Mouse (Mus musculus): ENCODE results near the gene Zic1. TPM values are rescaled to one million over a fixed set of nuclear protein-coding genes. Genes with fewer than 3 reads are reported as not detected.

Gene Zic1
- polyA plus RNA-seq, 1 experiment from 2014 or later = not detected

DNA sequence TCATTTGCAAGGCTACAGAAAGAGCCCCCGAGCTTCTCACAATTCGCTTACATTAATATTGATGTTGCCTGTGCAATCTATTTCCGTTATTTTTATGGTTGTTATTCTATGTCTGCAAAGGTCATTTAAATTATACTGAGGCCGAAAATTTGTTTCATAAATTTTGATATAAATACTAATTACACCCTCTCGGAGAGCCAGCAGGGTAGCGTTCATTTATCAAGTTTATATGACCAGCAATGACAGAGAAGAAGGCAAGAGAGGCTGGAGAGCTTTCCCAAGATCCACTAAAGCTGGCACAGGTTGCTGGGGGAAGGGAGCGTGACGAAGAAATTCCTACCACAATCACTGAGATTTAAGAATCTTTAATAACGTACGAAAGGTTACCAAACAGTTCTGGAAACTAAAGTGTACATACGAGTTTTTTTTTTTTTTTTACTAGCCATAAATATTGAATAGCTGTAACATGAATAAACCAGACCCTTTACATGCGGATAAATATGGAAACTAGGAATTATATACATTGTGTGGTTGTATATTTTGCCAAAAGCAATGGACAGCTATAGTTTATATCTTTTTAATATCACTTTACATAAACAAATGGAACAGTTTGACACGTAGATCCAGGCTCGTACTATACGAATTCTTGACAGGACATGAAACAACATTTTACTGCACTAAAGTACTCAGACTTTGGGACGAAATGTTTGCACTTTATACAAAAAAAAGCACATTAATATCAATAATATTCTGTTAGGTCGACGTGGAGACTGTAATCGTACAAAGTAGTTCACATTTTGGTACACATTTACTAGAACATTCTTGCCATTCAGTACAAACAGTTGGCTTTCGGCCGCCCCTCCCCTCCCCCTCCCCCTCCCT is 5.2 kb downstream of the Zic1 start:
- 6% methylated on average over 21 of the region's 21 CpGs for WGBS
- H3K36me3 ChIP-seq (ENCODE audit: control insufficient read depth, insufficient read depth) = no peaks in the 10 kb centered on the region
- H3K4me2 ChIP-seq (replicated peaks; ENCODE audit: low read depth) = no peak overlapping the region
- peaks cover 93% of the 10 kb centered on the region for H3K27me3 ChIP-seq (replicated peaks; ENCODE audit: control insufficient read depth, insufficient read depth, low read length)
- H3K4me3 ChIP-seq (ENCODE audit: low read depth, low read length) = no peak overlapping the region
- peaks cover 4% of the 10 kb centered on the region; the same call in 1 of the 2 replicates for H3K4me1 ChIP-seq (replicated peaks; ENCODE audit: control insufficient read depth, insufficient read depth, low read length)
- H3K9me3 ChIP-seq (ENCODE audit: control insufficient read depth) = no peaks in the 10 kb centered on the region
- H3K27ac ChIP-seq (ENCODE audit: low read depth, low read length) = no peak overlapping the region
- no peak overlapping the region for H3K9ac ChIP-seq (ENCODE audit: low read depth, low read length)
- TF ChIP-seq CTCF (IDR thresholded peaks at IDR 0.05; ENCODE audit: low read depth) = no peak
- no peak for ATAC-seq

DNA sequence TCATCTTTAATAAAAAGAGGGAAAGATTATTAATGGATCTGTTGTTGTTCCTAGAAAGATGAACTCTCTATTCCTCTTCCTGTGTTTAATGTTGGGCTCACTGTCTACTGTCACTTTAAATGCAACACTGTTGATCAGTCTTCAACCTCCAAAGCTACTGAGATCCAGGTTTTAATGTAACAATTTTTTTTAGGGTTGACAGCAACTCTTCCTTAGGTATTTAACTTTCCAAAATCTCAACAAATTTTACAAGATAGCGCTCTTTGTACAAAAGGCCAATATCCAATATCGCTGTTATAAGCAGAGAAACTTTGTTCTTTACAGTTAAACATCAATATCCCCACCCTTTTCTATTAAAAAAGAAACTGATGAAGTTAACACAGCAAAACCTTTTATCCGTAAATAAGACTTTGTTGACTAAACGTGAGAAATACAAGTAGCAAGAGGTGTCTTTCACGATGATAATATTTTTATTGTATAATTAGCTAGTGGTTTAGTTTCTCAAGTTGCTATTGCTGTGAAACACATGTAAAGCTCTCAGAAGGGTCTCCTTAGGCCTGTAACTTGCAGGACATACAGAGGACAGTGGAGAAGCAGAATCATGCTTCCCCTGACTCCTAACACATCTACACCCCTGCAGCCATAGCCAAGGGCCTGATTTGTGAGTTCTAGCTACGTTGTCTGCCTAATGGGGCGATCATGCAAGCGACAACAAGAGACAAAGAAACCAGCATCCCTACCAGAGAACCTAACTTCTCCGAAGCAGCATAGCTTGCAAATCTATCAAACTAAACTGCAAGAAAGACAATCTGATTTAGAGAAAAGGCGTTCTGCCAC is 6.5 kb downstream of the Zic1 start:
- ATAC-seq = no peak
- H3K36me3 ChIP-seq (ENCODE audit: control insufficient read depth, insufficient read depth) = no peaks in the 10 kb centered on the region
- 15% methylated on average over 10 of the region's 10 CpGs for WGBS
- no peak overlapping the region for H3K4me2 ChIP-seq (replicated peaks; ENCODE audit: low read depth)
- no peak overlapping the region for H3K27ac ChIP-seq (ENCODE audit: low read depth, low read length)
- no peaks in the 10 kb centered on the region for H3K9me3 ChIP-seq (ENCODE audit: control insufficient read depth)
- no peak for TF ChIP-seq CTCF (IDR thresholded peaks at IDR 0.05; ENCODE audit: low read depth)
- no peak overlapping the region for H3K4me3 ChIP-seq (ENCODE audit: low read depth, low read length)
- H3K27me3 ChIP-seq (replicated peaks; ENCODE audit: control insufficient read depth, insufficient read depth, low read length) = peaks cover 93% of the 10 kb centered on the region
- H3K9ac ChIP-seq (ENCODE audit: low read depth, low read length) = no peak overlapping the region
- H3K4me1 ChIP-seq (replicated peaks; ENCODE audit: control insufficient read depth, insufficient read depth, low read length) = peaks cover 4% of the 10 kb centered on the region; the same call in 1 of the 2 replicates

DNA sequence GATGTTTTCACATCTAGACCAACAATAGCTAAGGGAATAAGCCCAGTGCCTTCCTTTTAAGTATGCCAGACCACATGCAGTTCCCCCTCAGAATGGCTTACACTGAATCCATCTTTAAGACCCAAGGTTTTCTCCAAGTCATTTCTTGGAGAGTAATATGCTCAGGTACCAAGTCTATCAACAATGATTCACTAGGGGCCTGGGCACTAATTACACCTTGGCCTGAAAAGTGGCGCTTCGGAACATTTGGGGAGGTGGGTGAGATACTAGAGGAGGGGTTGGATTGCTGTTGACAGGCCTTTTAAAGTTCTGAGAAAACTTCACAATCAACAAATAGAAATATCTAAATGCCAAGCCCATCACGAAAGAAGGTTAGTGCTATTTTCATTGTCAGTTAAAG is 8.3 kb downstream of the Zic1 start:
- ATAC-seq = no peak
- peaks cover 2% of the 10 kb centered on the region; the same call in 1 of the 2 replicates for H3K4me1 ChIP-seq (replicated peaks; ENCODE audit: control insufficient read depth, insufficient read depth, low read length)
- H3K9me3 ChIP-seq (ENCODE audit: control insufficient read depth) = no peaks in the 10 kb centered on the region
- WGBS = 10% methylated on average over 3 of the region's 3 CpGs
- H3K4me2 ChIP-seq (replicated peaks; ENCODE audit: low read depth) = no peak overlapping the region
- no peaks in the 10 kb centered on the region for H3K36me3 ChIP-seq (ENCODE audit: control insufficient read depth, insufficient read depth)
- no peak for TF ChIP-seq CTCF (IDR thresholded peaks at IDR 0.05; ENCODE audit: low read depth)
- H3K27me3 ChIP-seq (replicated peaks; ENCODE audit: control insufficient read depth, insufficient read depth, low read length) = peaks cover 93% of the 10 kb centered on the region
- no peak overlapping the region for H3K27ac ChIP-seq (ENCODE audit: low read depth, low read length)
- H3K4me3 ChIP-seq (ENCODE audit: low read depth, low read length) = no peak overlapping the region
- no peak overlapping the region for H3K9ac ChIP-seq (ENCODE audit: low read depth, low read length)

DNA sequence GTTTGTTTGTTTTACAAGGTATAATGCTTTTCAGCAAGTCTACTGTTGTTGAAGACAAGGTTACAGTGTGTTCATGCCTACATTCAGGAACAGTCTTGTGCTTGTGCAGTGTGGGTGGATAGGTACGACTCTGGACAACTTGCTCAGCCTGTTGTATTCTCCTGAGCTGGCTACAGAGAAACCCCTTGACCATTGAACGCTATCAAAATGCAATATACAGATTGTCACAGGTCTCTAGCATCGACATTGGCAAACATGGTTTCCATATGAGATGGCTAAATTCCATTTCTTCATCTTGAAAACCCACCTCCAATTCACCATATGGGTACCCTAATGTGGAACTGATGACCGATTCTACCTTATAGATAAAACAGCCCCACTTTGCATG is 9.3 kb downstream of the Zic1 start:
- H3K4me2 ChIP-seq (replicated peaks; ENCODE audit: low read depth) = no peak overlapping the region
- H3K9me3 ChIP-seq (ENCODE audit: control insufficient read depth) = no peaks in the 10 kb centered on the region
- no peaks in the 10 kb centered on the region for H3K36me3 ChIP-seq (ENCODE audit: control insufficient read depth, insufficient read depth)
- no peak for TF ChIP-seq CTCF (IDR thresholded peaks at IDR 0.05; ENCODE audit: low read depth)
- no peak for ATAC-seq
- peaks cover 93% of the 10 kb centered on the region for H3K27me3 ChIP-seq (replicated peaks; ENCODE audit: control insufficient read depth, insufficient read depth, low read length)
- H3K4me3 ChIP-seq (ENCODE audit: low read depth, low read length) = no peak overlapping the region
- H3K9ac ChIP-seq (ENCODE audit: low read depth, low read length) = no peak overlapping the region
- no peak overlapping the region for H3K27ac ChIP-seq (ENCODE audit: low read depth, low read length)
- WGBS = 10% methylated on average over 4 of the region's 4 CpGs
- H3K4me1 ChIP-seq (replicated peaks; ENCODE audit: control insufficient read depth, insufficient read depth, low read length) = no peaks in the 10 kb centered on the region; the same call in 1 of the 2 replicates

DNA sequence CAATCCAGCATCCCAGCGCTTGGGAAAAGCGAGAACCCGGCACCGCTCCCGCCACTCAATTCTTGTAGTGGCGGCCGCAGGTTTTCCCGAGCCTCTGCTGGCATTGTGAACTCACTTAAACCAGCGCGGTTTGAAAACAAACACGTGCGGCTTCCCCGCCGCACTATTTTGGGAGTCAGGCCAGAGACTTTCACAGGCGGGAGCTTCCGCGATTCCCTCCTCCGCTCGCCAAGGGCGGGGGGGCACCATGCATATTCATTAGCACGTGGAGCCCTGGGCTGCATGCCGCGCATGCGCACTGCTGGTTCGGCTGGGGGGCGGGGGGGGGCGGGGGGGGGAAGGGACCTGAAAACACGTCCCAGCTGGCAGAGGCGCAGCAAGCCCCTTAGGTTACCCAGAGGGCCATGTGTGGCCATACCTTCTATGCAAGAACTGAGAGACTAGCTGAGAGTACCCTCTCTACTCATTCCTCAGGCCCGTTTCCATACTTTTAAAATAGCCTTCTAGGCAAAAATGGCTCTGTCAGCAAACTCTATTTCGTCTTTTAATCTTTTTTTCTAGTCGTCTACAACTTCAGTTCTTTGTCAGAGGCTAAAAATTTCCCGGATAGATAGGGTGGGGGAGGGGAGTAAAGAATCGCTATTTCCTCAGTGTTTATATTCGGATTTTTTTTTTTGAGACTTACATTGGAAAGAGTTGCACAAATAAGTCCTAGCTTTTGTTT is 9.8 kb downstream of the Zic1 start:
- WGBS = under 1% methylated on average over 35 of the region's 35 CpGs
- Histone ChIP-seq H3K4me1 (replicated peaks; ENCODE audit: control insufficient read depth, insufficient read depth, low read length) (no peaks in the 10 kb centered on the region; the same call in 1 of the 2 replicates), H3K9ac (ENCODE audit: low read depth, low read length) (no peak overlapping the region), H3K4me3 (ENCODE audit: low read depth, low read length) (peak overlapping the region; percentile 18; the same call in 1 of the 2 replicates), H3K36me3 (ENCODE audit: control insufficient read depth, insufficient read depth) (no peaks in the 10 kb centered on the region), H3K27me3 (replicated peaks; ENCODE audit: control insufficient read depth, insufficient read depth, low read length) (peaks cover 93% of the 10 kb centered on the region), H3K9me3 (ENCODE audit: control insufficient read depth) (no peaks in the 10 kb centered on the region), H3K4me2 (replicated peaks; ENCODE audit: low read depth) (peak overlapping the region; percentile 44), H3K27ac (ENCODE audit: low read depth, low read length) (no peak overlapping the region)
- peak; percentile 16; the same call in 1 of the 2 replicates for ATAC-seq
- no peak for TF ChIP-seq CTCF (IDR thresholded peaks at IDR 0.05; ENCODE audit: low read depth)
